Mouse (Mus musculus) layer of hippocampus, adult 9-11 months (tissue): ENCODE measurements around the gene Mag.
"Not testable (repeated sequence)": the region's sequence is repeated elsewhere in the genome, so short reads cannot be mapped to it uniquely, and the experiment has no call there.

ENCODE experiments used
- DNase-seq: peaks from one replicate; pipeline ENCODE4 v3.0.0; 2022

The Mag gene

GRCm38 (mm10) chr7:30914732-30915131, at the start of gene Mag:
TSS of gene Mag (minus strand) at chr7:30914873.
- DNase-seq = peak; percentile 80

GRCm38 (mm10) chr7:30964366-30964765, 49.7 kb upstream of the Mag start:
- DNase-seq = no peak

DNA sequence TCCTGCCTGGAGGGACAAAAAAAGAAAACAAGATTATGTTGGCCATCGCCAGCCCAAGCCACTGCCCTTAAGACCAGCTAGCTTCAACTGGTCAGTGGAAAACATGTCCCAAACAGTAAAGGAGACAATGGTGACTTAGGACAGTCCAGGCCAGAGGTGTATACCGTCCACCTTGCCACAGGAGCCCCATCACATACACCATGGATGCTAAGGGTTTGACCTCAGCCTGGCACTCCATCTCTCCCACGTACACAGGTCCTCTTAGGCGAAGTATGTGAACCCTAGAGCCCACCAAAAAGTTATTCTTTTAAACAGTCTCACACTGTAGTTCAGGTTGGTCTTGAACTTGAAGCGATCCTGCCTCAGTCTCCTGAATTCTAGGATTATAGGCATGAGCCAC, 48.2 kb upstream of the Mag start:
- DNase-seq = no peak

- DNase-seq = no peak
These were observed 45.2 kb upstream of the Mag start for GRCm38 (mm10) chr7:30959786-30960349.

DNA sequence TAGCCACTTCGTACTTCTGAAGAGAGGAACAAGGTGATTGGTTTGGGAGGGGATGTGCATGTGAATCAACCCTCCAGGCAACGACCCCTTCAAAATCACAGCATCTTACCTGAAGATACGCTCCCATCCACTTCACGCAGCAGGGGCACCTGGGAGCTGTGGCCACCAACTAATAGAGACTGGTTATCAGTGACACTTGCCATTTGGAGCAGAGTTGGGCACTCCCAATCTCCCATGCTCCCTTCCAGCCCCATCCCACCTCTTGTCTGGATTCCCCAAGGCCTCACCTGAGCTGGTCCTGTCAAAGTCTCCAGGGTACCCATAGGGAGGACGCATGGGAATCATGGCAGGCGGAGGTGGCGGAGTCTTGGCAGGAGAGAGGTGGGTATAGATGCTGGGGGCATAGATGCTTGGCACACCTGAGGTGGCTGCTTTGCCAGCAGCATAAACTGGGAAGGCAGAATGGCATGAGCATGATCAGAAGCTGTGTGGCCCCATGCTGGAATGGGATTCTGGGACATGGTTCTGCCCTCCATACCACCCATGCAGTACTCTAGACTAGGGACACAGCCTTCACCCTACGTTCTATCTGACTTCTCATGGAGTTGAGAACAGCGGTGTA, 44.3 kb upstream of the Mag start:
- no peak for DNase-seq

- peak; percentile 14 for DNase-seq
These were observed 43.6 kb upstream of the Mag start for GRCm38 (mm10) chr7:30958109-30958865.

GRCm38 (mm10) chr7:30957367-30957783, 42.7 kb upstream of the Mag start:
- peak; percentile 90 for DNase-seq

DNA sequence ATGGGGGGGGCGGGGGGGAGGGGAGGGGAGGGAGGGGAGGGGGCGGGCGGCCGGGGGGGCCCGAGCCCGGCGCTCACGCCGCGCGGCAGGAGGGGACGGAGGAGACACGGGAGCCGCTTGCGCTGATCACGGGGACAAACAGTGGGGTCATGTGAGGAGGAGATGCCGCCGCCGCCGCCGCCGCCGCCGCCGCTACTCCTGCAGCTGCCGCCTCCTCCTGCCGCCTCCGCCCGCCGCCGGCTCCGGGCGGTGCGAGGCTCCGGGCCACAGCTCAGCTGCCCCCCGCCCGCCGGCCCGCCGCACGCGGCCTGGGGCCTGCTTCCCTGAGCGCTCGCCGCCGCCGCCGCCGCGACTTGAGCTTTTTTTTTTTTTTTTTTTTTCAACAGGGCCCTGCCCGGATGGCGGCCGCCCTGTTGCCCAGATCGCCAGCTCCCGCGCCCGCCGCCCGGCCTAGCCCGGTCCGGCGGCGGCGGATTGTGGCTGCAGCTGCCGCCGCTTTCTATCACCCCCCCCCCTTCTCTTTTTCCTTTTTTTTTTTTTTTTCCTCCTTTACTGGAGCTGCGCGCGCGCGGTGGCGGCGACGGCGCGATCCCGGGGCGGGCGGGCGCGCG, 42.2 kb upstream of the Mag start, which contains the start of gene Usf2:
Usf2 (minus strand) TSS at position 48 of the 611 bp plus-strand sequence.
- DNase-seq = peak; percentile 82

DNA sequence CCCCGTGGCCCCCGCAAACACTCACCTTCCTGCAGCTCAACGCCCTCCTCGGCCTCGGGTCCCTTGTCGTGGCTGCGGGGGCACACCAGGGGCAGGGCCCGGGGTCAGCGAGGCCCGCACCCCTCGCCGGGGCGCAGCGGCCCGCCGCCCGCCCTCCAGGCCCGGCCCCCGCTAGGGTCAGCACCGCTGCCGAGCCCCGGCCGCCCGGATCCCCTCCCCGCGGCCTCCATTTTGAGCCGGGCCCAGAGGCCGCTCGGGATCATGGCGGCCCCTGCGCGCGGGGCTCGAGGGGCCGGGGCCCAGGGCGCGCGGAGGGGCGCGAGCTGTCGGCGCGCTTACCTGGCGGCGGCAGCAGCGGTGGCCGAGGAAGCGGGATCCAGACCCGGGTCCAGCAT, 41.7 kb upstream of the Mag start:
- DNase-seq = no peak

- DNase-seq = peak; percentile 80
These were observed 41.1 kb upstream of the Mag start for GRCm38 (mm10) chr7:30955584-30956356.

- peak; percentile 21 for DNase-seq
These were observed 40.4 kb upstream of the Mag start for GRCm38 (mm10) chr7:30954971-30955520.

GRCm38 (mm10) chr7:30954036-30954435, 39.4 kb upstream of the Mag start:
- no peak for DNase-seq

GRCm38 (mm10) chr7:30953459-30953858, 38.8 kb upstream of the Mag start:
- DNase-seq = peak; percentile 75

GRCm38 (mm10) chr7:30952441-30953265, 38.0 kb upstream of the Mag start:
- DNase-seq = no peak

DNA sequence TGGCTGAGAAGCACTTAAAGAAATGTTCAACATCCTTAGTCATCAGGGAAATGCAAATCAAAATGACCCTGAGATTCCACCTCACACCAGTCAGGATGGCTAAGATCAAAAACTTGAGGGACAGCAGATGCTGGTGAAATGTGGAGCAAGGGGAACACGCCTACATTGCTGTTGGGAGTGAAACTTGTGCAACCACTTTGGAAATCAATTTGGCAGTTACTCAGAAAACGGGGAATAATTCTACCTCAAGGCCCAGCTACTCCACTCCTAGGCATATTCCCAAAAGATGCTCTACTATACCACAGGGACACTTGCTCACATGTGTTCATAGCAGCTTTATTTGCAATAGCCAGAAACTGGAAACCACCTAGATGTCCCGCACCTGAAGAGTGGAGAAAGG, 35.2 kb upstream of the Mag start:
- DNase-seq = not testable (repeated sequence)

DNA sequence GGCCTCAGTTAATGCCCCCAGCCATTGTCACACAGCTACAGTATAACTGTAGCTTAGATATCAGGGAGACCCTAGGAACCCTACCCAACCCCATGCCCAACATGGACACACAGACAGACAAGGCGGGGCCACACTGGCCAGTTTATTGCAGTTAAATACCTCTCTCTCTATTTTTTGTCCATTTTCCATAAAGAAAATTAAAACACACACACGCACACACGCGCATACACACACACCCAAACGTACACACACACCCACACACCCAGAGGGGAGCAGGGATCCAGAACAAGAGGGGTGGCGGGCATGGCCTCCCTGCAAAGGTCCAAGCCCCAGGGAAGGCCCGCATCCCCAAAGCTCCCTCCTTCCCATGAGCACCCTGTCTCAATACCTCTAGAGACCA, 31.2 kb upstream of the Mag start:
- DNase-seq = no peak

DNA sequence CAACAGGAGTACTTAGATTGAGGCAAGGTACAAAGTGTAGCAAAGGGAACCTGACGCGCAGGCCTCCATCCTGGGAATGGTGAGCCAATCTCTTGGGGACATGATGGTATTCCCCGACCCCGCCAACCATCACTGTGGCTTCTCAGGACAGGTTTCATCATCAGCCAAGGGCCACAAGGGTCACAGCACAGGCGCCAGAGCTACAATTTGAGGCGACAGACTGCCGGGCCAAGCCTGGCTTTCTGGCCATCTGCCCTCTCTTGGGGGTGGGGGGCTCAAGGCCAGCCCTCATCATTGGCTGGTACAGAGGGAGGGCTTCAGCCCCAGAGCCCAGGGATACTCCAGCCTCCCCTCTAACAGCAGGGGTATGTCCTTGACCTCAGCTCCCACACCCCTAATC, 30.8 kb upstream of the Mag start:
- not testable (repeated sequence) for DNase-seq

GRCm38 (mm10) chr7:30944706-30945105, 30.0 kb upstream of the Mag start:
- DNase-seq = not testable (repeated sequence)

DNA sequence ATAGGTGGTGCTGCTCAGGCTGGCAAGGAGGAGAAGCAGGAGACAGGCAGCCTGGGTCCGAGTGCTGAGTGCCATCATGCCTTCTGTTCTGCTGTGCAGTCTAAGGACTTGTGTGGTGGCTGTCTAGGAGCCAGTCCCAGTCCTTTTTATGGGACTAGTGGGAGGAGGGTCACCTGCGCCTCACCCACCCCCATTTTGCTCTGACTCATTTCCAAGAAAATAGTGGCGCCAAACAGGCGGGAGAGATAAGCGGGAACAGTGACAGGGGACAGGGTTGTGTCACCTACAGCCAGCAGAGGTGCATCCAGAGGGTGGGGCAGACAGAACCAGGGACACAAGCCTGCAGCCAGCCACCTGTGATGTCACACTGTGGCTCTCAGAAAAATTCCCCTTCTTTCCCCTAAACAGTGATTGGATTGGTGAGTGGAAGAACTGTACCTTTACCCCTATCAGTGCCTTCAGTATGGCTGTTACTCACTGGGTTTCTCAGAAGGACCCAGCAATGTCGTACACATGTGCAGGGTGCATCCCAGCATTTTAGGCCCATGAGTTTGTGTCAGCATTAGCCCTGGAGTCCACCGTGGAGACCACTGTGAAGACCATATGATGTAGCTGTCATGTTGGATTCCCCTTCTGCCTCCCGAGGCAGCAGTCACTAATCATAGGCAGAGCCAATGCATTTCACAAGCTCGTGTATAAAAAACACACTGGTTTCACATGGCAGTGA, 29.4 kb upstream of the Mag start, which contains the start of gene Hamp:
Hamp (minus strand) TSS at position 124 of the 727 bp plus-strand sequence.
- DNase-seq = no peak

DNA sequence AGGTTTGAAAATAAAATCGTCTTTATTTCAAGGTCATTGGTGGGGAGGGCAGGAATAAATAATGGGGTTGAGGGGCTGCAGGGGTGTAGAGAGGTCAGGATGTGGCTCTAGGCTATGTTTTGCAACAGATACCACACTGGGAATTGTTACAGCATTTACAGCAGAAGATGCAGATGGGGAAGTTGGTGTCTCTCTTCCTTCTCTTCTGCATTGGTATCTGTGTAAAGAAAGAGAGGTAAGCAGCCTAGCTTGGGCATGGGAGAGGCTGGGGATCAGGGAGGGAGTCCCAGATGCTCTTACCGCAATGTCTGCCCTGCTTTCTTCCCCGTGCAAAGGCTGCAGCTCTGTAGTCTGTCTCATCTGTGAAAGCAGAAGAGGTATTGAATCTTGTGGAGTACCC, 27.7 kb upstream of the Mag start:
- not testable (repeated sequence) for DNase-seq

- not testable (repeated sequence) for DNase-seq
These were observed 25.4 kb upstream of the Mag start for GRCm38 (mm10) chr7:30940070-30940469.
